Mouse (Mus musculus) cerebellum, adult 2 months (tissue): ENCODE measurements around the gene Pik3r1.

Experiments used
- CTCF ChIP-seq: fragments of 200-500 bp; IDR thresholded peaks from 2 replicates; pipeline ENCODE4 v1.5.1; 2011; ENCODE audit warnings: low read depth, mild to moderate bottlenecking, control low read depth, low read length, moderate library complexity, borderline replicate concordance; ENCODE audit not compliant: insufficient read depth
- POLR2A ChIP-seq: fragments of 200-500 bp; IDR thresholded peaks from 2 replicates; pipeline ENCODE4 v1.6.1; 2011; ENCODE audit warnings: low read length, control low read depth, borderline replicate concordance; ENCODE audit not compliant: insufficient read depth

DNA sequence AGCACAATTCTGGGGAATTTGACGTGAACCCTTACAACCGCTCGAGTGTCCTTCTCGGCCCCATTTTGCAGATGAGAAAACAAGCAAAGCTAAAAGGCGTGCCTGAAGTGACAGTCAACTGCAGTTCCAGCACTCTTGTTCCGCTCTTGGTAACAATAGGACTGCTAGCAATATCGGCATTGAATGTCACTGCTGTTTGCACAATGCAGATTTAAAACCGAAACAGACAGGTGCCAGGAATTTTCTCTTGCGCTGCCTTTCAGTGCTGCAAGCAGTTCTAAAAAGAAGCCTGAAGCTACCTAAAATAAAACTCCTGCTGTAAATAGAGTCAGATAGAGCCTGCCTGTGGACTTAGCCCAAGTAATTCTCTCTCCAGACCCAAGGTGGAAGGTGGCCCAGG is 4.3 kb downstream of the Pik3r1 start:
- TF ChIP-seq CTCF (no peak), POLR2A (no peak)
